17 mouse cellular contexts compared by ENCODE assay signal in genomic region chr13:60481946-60482345, GRCm38 (mm10).
"Had no signal": no experiment of that assay in that cellular context is flagged by ENCODE, and none has a peak within 500 bp of the region (broad histone marks: within the 10 kb centered on the region; RNA-seq: fewer than 3 reads in every experiment).

No protein-coding gene starts in this region.

- H3K4me3 ChIP-seq: intestine, embryonic 15.5 days; limb, embryonic 10.5 days; limb, embryonic 13.5 days; liver, embryonic 12.5 days; liver, embryonic 15.5 days; myocyte; neural tube, embryonic 13.5 days; stomach, embryonic 15.5 days had no signal

- H3K27ac ChIP-seq: intestine, embryonic 15.5 days; limb, embryonic 13.5 days; liver, embryonic 12.5 days; liver, embryonic 15.5 days; macrophage; neural tube, embryonic 13.5 days; stomach, embryonic 15.5 days had no signal

- ATAC-seq: intestine, embryonic 15.5 days; liver, embryonic 12.5 days had no signal

- H3K36me3 ChIP-seq: intestine, embryonic 15.5 days; limb, embryonic 10.5 days; limb, embryonic 13.5 days; liver, embryonic 12.5 days; liver, embryonic 15.5 days; neural tube, embryonic 13.5 days; stomach, embryonic 15.5 days had no signal

- DNase-seq: layer of hippocampus, adult 9-11 months; liver; lung, adult 18-20 months; midbrain, embryonic 14.5 days; retina, postnatal 1 day; right cerebral cortex, postnatal 25 days; spleen, adult 18-20 months; thymus, postnatal 25 days had no signal

- H3K9ac ChIP-seq: intestine, embryonic 15.5 days; limb, embryonic 13.5 days; liver, embryonic 12.5 days; liver, embryonic 15.5 days; neural tube, embryonic 13.5 days; stomach, embryonic 15.5 days had no signal

- H3K27me3 ChIP-seq: intestine, embryonic 15.5 days; liver, embryonic 15.5 days; stomach, embryonic 15.5 days had no signal

- H3K9me3 ChIP-seq: intestine, embryonic 15.5 days; limb, embryonic 10.5 days; liver, embryonic 12.5 days; liver, embryonic 15.5 days; neural tube, embryonic 13.5 days; stomach, embryonic 15.5 days had no signal
